Mouse (Mus musculus) gonadal fat pad, adult 2 months (tissue): ENCODE results near the gene Ddx5. TPM values are rescaled to one million over a fixed set of nuclear protein-coding genes. Genes with fewer than 3 reads are reported as not detected.
A peak's percentile ranks its signal among the peaks of the same experiment; 100 is the strongest.
"Not testable (repeated sequence)": the region's sequence is repeated elsewhere in the genome, so short reads cannot be mapped to it uniquely, and the experiment has no call there.

ENCODE experiments used
- DNase-seq: peaks from one replicate; pipeline ENCODE4 v3.0.0-alpha.2; 2012; ENCODE audit warnings: low read depth
- polyA plus RNA-seq: library from polyadenylated mRNA; depleted of rRNA; stranded (reverse); fragments of >200 nt; gene quantifications from 2 replicates; pipeline ENCODE4 v1.2.3, GENCODE M21; 2012; rRNA removed

Ddx5 gene
- 362 and 416 TPM in 2 replicates for polyA plus RNA-seq

- DNase-seq = peak; percentile 89
Observed at GRCm38 (mm10) chr11:106788775-106789459, at the start of gene Ddx5, which contains the start of gene Cep95. TSS of gene Ddx5 (minus strand) at chr11:106789185. TSS of gene Cep95 (plus strand) at chr11:106789252.

GRCm38 (mm10) chr11:106828079-106828478 is 39.1 kb upstream of the Ddx5 start:
- no peak for DNase-seq

DNA sequence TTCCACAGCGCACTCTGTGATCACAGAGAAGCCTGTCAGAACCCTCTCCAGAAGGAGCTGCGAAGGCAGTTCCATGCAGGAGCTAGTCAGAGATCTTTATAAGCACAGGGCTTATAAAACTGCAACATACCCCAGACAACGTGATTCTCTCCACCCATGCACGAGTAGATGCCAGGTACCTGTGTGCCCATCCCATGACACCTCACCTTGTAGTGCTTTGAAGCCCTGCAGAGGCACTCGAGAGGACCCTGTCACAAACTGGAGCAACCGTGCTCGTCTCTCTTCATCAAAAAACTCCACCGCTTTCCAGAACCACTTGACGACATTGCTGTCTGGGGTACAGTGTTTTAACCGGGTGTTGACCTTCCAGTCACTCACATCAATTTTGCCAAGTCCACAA is 35.4 kb upstream of the Ddx5 start:
- no peak for DNase-seq

GRCm38 (mm10) chr11:106823741-106824140 is 34.8 kb upstream of the Ddx5 start:
- DNase-seq = no peak

GRCm38 (mm10) chr11:106822911-106823310 is 33.9 kb upstream of the Ddx5 start:
- no peak for DNase-seq

DNA sequence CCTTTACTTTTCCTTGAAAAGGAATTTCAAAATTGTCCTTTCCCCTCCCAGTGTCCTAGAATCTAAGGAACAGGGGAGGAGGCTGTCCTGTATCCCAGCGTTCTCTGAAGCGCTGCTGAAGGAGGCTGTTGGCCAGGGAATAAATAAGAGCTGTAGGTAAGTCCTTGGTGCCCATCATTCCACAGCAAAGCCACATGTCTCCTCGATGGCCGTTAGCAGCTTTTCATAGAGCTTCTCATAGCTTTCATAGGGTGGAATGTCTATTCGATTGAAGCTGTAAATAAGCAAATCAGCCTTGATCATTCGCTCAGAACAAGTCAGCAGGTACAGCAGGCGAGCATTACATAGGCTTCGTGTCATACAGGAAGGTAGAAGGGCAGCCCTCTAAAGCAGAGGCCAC is 33.5 kb upstream of the Ddx5 start:
- no peak for DNase-seq

- DNase-seq = no peak
Observed at GRCm38 (mm10) chr11:106821397-106821796, 32.4 kb upstream of the Ddx5 start.

DNA sequence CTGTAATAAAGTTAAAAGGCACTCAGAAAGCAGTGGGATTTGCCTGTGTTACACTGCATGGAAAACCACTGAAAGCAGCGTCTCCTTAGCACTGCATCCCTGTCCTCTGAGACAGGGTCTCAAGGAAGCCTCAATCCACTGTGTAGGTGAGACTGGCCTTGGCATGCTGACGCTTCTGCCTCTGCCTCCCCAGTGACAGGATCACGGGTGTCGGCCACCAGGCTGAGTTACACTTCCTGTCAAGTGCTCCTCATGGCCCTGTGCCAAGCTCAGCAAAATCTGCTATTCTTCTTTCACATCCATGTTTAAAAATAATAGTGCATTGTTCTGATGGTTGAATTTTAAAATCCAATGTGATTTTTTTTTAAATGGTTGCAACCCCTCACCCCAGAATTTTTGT is 32.0 kb upstream of the Ddx5 start:
- no peak for DNase-seq

DNA sequence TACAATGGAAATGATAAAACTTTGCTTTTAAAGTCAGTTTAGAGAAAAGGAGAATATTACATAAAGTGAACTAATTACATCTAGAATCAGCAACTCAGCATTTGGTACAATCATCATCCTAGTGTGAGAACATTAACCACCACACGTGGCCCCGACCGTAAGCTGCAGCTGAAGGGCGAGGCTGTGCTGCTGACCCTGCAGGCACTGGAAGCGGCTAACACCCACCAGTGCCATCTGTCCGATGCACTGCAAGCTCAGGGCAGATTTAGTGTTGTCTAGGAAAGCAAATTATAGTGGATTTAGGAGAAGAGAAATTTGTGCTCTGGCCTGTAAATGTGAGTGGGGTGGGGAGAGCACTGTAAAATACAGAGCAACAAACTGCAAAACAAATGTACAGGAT is 31.3 kb upstream of the Ddx5 start:
- no peak for DNase-seq

DNA sequence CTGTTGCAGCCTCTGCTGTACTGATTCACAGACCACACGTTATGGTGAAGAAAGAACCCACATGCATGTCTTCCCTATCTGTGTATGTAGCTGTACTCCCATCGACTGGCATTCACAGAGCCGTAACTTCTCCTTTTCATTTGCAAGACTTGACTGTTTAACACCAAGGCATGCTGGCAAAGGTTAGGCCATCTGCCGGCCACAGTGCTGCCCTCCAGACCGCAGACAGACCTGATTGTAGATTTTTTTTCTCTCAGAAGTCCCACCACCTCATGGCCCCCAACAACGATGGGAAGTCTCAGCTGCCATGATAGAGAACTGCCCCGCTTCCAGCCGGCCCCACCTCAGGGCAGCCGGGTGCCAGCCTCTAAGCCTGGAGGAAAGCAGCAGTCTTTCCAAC is 30.6 kb upstream of the Ddx5 start:
- no peak for DNase-seq

DNA sequence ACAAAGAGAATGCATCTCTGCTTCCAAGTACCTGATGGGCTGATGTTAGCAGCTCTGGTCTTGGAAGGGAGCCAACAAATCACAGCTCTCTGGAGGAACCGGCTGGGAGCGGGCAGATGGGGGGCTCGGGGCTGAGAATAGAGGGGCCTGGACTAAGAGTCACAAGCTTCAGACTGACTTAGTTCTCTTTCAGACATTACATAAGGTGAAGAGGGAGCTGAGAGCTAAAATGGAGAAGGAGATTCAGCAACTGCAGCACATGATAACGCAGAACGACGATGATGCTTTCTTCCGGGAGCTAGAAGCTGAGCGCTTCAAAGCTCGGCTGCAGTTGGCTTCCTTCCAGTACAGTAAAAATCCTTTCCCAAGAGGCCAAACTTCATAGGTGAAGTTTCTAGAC is 29.4 kb upstream of the Ddx5 start:
- no peak for DNase-seq

- DNase-seq = no peak
Observed at GRCm38 (mm10) chr11:106817808-106818207, 28.8 kb upstream of the Ddx5 start.

GRCm38 (mm10) chr11:106817156-106817555 is 28.2 kb upstream of the Ddx5 start:
- DNase-seq = no peak

DNA sequence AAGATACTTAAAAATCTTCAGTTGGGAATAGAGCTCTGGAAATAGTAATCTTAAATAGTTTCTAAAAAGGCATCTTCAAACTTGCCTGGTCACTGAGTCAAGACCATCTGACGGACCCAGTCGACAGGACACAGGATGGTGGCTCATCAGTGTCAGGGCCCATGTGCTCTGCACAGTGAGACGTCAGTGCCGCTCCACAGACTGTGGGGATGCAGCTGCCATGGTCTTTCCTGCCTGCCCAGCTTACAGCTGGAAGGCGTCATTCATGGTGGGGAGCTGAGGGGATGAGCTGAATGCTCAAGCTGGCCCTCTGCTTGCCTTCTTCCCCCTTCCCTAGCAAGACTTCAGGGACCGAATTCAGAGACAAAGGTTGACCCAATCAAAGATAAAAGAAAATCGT is 27.3 kb upstream of the Ddx5 start:
- no peak for DNase-seq

GRCm38 (mm10) chr11:106815761-106816160 is 26.8 kb upstream of the Ddx5 start:
- DNase-seq = no peak

- DNase-seq = no peak
Observed at GRCm38 (mm10) chr11:106815331-106815730, 26.3 kb upstream of the Ddx5 start.

GRCm38 (mm10) chr11:106814601-106815320 is 25.8 kb upstream of the Ddx5 start:
- no peak for DNase-seq

DNA sequence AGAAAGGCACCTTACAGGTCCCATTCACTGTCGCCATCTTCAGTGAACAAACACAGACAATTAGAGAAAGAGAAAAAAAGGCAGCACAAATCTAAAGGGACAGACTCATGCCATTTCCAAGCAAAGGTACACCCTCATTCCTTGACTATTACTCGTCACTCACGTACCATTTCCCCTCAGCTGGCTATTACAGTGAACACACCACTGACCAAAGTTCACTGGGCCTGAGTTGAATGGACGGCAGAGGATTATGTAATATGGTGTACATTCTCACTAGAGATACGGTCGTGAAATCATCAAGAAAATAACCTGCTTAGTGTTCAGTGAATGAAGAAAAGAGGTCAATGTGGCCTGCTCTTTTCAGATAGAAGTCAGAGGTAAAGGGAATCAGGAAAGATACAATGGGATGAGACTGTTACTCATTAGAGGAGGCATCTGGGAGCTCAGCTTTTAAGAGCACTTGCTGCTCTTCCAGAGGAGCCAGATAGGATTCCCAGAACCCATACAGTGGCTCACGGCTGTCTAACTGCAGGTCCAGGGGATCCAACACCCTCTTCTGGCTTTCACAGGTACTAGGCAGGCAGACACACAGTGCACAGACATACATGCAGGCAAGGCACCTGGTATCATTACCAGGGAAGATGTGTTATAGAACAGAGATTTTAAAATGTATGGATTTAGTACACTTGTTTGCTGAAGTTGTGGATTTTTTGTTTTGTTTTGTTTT is 23.6 kb upstream of the Ddx5 start:
- DNase-seq = no peak

DNA sequence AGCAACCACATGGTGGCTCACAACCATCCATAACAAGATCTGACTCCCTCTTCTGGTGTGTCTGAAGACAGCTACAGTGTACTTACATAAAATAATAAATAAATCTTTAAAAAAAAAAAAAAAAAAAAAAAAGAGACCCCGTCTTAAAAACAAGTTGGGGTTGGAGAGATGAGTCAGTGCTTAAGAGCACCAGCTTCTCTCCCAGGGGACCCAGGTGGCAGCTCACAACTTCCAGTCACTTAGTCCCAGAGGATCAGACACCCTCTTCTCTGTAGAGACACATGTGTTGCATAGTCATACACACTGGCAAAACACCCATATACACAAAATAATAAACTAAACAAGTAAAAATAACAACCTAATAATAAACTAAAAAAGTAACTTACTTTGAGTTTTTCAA is 18.5 kb upstream of the Ddx5 start:
- DNase-seq = not testable (repeated sequence)

DNA sequence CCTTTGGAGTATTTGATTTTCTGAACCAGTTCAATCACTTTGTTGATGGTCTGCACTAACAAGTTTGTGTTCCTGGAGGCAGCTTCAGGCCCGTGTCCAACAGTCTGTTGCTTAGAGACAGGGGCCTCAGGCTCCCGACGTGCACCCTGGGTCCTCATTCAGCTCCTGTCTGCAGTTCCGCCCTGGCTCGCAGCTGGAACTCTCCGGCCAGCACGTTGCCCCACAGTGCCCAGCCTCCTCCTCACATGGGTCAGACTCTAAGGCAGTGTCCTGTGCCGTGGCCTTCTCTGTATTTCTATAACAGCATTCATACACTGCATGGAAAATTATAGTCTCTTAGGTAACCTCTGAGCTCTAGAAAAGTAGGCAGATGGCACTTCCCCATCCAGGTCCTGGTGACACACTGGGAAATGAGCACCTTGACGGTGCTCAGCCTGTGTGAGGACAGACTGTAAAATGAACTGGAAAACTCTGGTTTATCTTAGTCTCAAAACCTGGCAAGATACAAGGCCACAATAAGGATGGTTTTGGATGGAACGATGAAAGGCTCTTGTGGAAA is 13.2 kb upstream of the Ddx5 start:
- DNase-seq = no peak

- DNase-seq = no peak
Observed at GRCm38 (mm10) chr11:106795679-106796078, 6.7 kb upstream of the Ddx5 start.

- DNase-seq = no peak
Observed at GRCm38 (mm10) chr11:106793846-106794245, 4.9 kb upstream of the Ddx5 start.
